Mouse (Mus musculus): ENCODE data around the gene Mus81. TPM values are rescaled to one million over a fixed set of nuclear protein-coding genes. Genes with fewer than 3 reads are reported as not detected.

Gene Mus81
- polyA plus RNA-seq, 1 experiment from 2014 or later, result 45.1 TPM

DNA sequence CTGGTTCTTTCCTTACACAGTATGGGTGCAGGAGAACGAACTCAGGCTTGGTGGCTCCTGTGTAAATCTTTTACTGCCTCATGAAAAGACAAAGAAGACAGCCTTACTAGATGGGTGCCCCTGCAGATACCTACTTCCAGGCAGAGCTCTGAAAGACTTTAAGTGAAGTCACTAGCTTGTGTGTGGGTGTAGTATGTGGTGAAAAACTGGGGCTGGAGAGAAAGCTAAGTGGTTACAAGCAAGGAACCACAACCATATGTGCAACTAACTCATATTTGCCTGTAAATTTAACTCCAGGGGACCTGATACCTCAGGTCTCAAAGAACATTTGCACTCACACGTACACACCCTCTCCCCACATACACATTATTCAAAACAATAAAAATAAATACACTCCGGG lies 28.3 kb downstream of the Mus81 start:
- Histone ChIP-seq H3K36me3 (replicated peaks) (peaks cover 35% of the 10 kb centered on the region), H3K27ac (replicated peaks) (peak overlapping the region; percentile 86), H3K27me3 (replicated peaks; ENCODE audit: low read depth, poor library complexity, severe bottlenecking) (peaks cover 18% of the 10 kb centered on the region), H3K9me3 (no peaks in the 10 kb centered on the region), H3K4me1 (peaks cover 57% of the 10 kb centered on the region), H3K4me3 (peak overlapping the region; percentile 83)
- DNase-seq (ENCODE audit: low spot score), result no peak
- 28% methylated on average over 3 of the region's 3 CpGs for WGBS

DNA sequence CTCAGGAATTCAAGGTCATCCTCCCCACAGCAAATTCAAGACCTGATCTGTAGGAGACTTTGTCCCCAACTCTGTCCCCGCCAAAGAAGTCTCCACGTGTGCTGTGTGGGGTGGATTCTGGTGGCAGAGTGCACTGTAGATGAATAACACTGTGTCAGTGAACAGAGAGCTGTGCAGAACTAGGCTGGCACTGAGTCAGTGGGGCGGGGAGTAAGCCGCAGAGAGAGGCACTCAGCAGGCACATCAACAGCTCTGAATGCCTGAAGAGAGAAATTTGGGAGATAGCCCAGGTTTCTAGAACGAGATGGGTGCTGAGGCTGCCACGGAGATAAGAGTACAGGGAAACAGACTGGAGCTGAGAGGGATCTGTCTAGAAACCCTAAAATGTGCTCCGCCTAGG lies 29.2 kb downstream of the Mus81 start:
- Histone ChIP-seq H3K9me3 (no peaks in the 10 kb centered on the region), H3K4me1 (peaks cover 57% of the 10 kb centered on the region), H3K27me3 (replicated peaks; ENCODE audit: low read depth, poor library complexity, severe bottlenecking) (peaks cover 18% of the 10 kb centered on the region), H3K36me3 (replicated peaks) (peaks cover 35% of the 10 kb centered on the region), H3K4me3 (peak overlapping the region; percentile 29; the same call in 1 of the 2 replicates), H3K27ac (replicated peaks) (no peak overlapping the region)
- DNase-seq (ENCODE audit: low spot score), result no peak
- 69% methylated on average over 7 of the region's 7 CpGs for WGBS

DNA sequence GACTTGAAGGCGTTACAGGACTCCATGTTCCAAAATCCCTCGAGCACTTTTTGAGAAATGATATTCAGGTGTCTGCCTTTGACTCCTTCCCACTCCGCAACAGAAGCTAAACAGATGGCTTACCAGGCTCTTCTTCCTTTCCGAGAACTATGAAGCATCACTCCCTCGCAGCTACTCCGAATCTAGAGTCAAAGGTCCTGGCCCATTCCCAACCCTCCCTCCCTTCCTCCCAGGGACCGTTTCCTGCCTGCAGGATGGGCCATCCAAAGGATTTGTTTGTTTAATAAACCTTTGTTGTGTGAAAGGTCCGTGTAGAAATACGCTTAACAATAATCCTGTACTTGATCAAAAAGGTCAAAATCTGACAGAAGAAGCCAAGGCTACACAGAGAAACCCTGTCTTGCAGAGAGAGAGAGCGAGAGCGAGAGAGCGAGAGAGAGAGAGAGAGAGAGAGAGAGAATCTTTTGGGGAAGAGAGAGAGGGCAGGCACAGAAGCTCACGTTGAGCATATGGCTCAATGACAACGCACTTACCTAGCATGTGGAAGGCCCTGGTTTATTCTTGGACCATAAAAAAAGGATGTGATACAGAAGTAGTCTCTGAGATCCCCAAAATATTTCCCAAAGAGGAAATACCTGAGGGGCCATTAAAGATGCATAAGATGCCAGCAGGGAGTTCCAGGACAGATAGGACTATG lies 30.3 kb downstream of the Mus81 start, which contains the start of gene Ccdc85b:
Ccdc85b (minus strand) TSS at position 149 of the 697 bp plus-strand sequence.
- Histone ChIP-seq H3K27me3 (replicated peaks; ENCODE audit: low read depth, poor library complexity, severe bottlenecking) (peaks cover 18% of the 10 kb centered on the region), H3K27ac (replicated peaks) (peak within 1 kb of the TSS; percentile 88), H3K4me1 (peaks cover 52% of the 10 kb centered on the region), H3K9me3 (no peaks in the 10 kb centered on the region), H3K36me3 (replicated peaks) (peaks cover 29% of the 10 kb centered on the region), H3K4me3 (peak within 1 kb of the TSS; percentile 85)
- no peak for DNase-seq (ENCODE audit: low spot score)
- 16% methylated on average over 14 of the region's 14 CpGs for WGBS

DNA sequence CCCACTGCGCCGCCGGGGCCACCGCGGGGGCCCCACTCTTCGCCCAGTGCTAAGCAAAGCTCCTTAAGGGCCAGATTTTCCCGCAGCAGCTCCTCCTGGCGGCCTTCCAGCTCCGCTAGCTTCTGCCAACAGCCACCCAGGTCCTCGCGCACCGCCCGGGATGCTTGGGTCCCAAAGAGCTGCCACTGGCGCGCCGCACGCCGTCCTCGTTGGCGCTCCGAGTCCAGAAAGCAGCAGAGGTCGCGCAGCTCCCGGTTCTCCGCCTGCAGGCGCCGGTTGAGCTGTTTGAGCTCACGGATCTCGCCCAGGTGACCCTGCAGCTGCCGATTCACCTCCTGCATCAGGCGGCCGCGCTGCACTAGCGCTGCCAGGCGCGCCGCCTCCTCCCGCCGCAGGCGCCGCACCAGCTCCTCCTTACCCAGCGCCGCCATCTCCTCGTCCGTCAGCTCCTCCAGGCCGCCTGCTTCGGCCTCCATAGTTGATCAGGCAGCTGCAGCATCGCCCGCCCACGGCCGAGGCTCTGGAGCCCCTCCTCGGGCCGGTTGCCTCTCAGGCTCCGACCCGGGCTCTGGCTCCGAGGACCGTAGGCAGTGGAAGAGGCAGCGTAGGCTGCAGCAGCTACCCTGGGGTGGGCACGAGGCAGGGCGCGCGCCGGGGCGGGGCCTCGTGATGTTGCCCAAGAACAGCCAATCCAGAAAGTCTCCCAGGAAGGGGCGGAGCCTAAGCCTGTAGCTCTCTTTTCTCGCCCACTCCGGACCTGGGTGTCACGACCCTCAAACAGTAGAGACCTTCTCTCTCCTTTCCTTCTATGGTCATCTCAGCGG lies 31.1 kb downstream of the Mus81 start:
- Histone ChIP-seq H3K27me3 (replicated peaks; ENCODE audit: low read depth, poor library complexity, severe bottlenecking) (peaks cover 18% of the 10 kb centered on the region), H3K27ac (replicated peaks) (peak overlapping the region; percentile 88), H3K36me3 (replicated peaks) (peaks cover 23% of the 10 kb centered on the region), H3K9me3 (no peaks in the 10 kb centered on the region), H3K4me1 (peaks cover 52% of the 10 kb centered on the region), H3K4me3 (peak overlapping the region; percentile 85)
- DNase-seq (ENCODE audit: low spot score), result peak; percentile 96
- under 1% methylated on average over 70 of the region's 70 CpGs for WGBS

DNA sequence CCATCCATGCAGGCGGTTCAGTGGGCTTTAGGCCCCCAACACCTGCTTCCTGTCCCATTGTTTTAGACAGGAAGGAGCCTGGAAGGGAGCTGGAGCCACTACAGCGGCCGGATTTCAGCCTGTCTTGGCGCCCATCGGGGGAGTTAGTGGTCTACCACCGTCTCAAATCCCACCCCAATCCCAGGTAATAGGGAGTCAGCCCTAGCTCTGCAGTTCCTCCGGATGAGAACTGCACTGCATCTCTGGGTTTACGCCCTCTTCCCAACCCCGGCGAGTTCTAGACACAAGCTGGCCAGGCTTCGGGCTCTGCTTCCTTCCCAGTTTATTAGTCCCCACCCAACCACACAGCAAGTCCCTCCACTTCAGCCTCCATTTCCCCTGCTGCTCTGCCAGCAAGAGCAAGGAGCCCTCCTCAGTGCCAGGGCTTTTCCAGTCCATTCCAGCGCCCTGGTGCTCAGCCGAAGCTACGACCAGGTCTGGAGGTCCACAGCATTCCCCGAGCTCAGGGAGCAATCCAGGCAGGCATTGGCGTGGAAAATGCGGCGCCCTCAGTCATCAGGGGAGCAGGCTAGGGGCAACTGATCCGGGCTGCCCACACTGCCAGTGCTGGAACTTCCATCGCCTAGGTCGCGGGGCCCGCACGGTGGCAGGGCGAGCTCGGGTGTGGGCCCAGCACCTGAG lies 31.8 kb downstream of the Mus81 start:
- Histone ChIP-seq H3K36me3 (replicated peaks) (peaks cover 23% of the 10 kb centered on the region), H3K9me3 (no peaks in the 10 kb centered on the region), H3K4me1 (peaks cover 48% of the 10 kb centered on the region), H3K27ac (replicated peaks) (peak overlapping the region; percentile 88), H3K4me3 (peak overlapping the region; percentile 85), H3K27me3 (replicated peaks; ENCODE audit: low read depth, poor library complexity, severe bottlenecking) (peaks cover 20% of the 10 kb centered on the region)
- DNase-seq (ENCODE audit: low spot score), result peak; percentile 32
- 4% methylated on average over 26 of the region's 26 CpGs for WGBS

DNA sequence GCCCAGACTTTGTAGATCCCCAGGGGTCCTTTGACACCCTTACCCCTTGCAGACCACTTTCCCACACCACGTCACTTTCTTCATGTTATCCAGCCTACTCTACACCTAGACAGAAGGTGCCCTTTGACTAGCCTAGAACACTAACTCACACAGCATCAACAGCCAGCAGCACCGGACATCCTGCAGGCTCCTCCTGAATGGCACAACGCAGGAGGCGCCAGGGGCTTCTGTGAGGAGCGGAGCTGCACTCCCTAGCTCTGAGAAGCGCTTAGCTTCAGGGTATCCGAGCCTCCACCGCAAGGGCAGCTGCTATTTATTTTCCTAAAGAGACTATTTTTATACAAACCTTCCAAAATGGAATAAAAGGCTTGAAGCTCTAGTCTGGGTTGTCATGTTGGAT lies 32.6 kb downstream of the Mus81 start:
- DNase-seq (ENCODE audit: low spot score), result no peak
- peaks cover 23% of the 10 kb centered on the region for H3K36me3 ChIP-seq (replicated peaks)
- peak overlapping the region; percentile 88; the same call in 1 of the 2 replicates for H3K27ac ChIP-seq (replicated peaks)
- WGBS, result 70% methylated on average over 8 of the region's 8 CpGs
- peaks cover 42% of the 10 kb centered on the region for H3K4me1 ChIP-seq
- H3K27me3 ChIP-seq (replicated peaks; ENCODE audit: low read depth, poor library complexity, severe bottlenecking), result peaks cover 29% of the 10 kb centered on the region
- H3K9me3 ChIP-seq, result no peaks in the 10 kb centered on the region
- peak overlapping the region; percentile 85 for H3K4me3 ChIP-seq

DNA sequence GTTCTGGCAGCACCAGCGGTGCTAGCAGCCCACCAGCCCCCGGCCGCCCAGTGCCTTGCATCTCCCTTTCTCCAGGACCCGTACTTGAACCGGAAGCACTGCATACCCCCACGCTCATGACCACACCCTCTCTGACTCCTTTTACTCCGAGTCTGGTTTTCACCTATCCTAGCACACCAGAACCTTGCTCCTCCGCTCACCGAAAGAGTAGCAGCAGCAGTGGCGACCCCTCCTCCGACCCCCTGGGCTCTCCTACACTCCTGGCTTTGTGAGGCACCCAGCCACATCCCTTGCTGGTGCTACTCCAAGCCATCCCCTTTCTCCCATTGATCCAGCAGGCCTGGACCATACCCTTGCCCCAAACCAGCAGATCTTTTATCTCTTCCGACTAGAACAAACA lies 33.2 kb downstream of the Mus81 start:
- Histone ChIP-seq H3K36me3 (replicated peaks) (peaks cover 23% of the 10 kb centered on the region), H3K27me3 (replicated peaks; ENCODE audit: low read depth, poor library complexity, severe bottlenecking) (peaks cover 34% of the 10 kb centered on the region), H3K4me1 (peaks cover 41% of the 10 kb centered on the region), H3K27ac (replicated peaks) (no peak overlapping the region), H3K4me3 (peak overlapping the region; percentile 85), H3K9me3 (no peaks in the 10 kb centered on the region)
- no peak for DNase-seq (ENCODE audit: low spot score)
- 85% methylated on average over 12 of the region's 12 CpGs for WGBS

DNA sequence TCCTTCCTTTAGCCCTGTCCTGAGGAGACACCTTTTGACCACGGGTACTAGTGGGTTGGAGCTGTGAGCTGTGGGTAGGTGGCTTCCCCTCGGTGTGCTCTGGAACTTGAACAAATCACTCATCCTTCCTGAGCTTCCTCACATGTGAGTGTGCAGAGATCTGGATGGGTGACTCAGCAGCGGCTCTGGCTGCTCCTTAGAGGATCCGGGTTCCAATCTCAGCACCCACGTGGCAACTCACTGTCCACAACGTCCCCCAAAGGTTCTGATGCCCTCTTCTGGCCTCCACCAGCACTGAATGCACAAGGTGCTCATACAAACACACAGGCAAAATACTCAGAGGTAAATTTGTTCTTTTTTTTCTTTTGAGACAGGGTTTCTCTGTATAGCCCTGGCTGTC lies 36.4 kb downstream of the Mus81 start:
- Histone ChIP-seq H3K27me3 (replicated peaks; ENCODE audit: low read depth, poor library complexity, severe bottlenecking) (peaks cover 49% of the 10 kb centered on the region), H3K4me3 (no peak overlapping the region), H3K27ac (replicated peaks) (no peak overlapping the region), H3K4me1 (peaks cover 45% of the 10 kb centered on the region), H3K36me3 (replicated peaks) (peaks cover 23% of the 10 kb centered on the region), H3K9me3 (no peaks in the 10 kb centered on the region)
- DNase-seq (ENCODE audit: low spot score), result no peak
- WGBS, result 84% methylated on average over 6 of the region's 6 CpGs

DNA sequence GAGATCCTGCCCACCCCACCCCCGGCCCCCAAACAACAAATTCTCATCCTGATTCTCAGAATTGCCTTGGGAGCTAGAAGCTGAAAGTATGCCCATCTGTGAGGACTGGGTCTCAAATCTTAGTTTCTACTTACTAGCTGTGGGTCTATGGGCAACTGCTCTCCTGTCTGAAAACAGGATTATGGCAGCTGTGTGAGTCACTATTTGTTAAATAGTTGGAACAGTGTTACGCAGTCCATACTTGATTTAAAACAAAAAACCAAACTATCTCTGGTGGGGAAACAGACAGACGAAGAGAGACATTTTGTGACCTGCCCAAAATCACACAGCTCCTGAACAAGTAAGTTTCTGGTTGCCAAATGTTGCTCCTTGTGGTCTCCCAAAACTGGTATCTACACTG lies 38.5 kb downstream of the Mus81 start:
- DNase-seq (ENCODE audit: low spot score), result no peak
- Histone ChIP-seq H3K27me3 (replicated peaks; ENCODE audit: low read depth, poor library complexity, severe bottlenecking) (peaks cover 70% of the 10 kb centered on the region), H3K27ac (replicated peaks) (no peak overlapping the region), H3K4me3 (no peak overlapping the region), H3K36me3 (replicated peaks) (peaks cover 14% of the 10 kb centered on the region), H3K4me1 (peaks cover 30% of the 10 kb centered on the region), H3K9me3 (no peaks in the 10 kb centered on the region)
- WGBS, result 91% methylated on average over 3 of the region's 3 CpGs

DNA sequence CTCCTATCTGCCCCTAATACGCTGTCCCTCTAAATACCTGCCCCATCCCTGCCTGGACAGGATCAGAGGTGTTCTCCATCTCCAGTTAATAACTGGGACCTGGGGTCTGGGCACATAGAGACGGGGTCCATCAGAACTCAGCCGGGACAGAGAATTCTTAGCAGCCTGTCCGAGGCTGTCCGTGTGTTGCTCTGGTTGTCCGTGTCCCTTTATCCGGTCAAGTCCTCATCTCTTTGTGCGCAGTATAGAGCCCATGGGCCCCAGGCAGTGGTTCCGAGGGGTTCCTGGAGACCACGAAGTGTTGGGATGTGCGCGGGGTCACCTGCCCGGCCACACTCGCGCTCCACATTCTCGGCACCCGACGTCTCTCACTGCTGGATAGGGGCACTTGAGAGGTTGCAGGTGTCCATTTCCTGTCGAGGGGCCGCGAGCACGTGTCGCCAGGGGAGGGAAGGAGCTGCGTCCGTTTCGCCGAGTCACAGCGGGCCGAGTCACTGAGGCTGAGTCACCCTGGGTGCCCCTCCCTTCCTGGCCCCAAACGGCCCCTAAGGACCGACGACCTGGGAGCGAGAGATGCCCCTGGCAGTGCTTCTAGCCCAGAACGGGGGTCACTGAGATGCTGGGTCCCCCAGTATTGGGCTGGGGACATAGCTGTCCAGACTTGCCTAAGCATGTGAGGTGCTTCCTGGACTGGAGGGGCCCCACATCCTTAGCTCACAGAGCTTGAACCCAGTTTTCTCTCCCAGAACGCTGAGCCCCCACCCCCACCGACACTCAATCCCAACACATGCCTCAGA lies 39.6 kb downstream of the Mus81 start:
- H3K27me3 ChIP-seq (replicated peaks; ENCODE audit: low read depth, poor library complexity, severe bottlenecking), result peaks cover 79% of the 10 kb centered on the region
- H3K36me3 ChIP-seq (replicated peaks), result peaks cover 2% of the 10 kb centered on the region; the same call in 1 of the 2 replicates
- peak; percentile 54 for DNase-seq (ENCODE audit: low spot score)
- WGBS, result 6% methylated on average over 36 of the region's 36 CpGs
- H3K4me1 ChIP-seq, result peaks cover 27% of the 10 kb centered on the region
- H3K27ac ChIP-seq (replicated peaks), result no peak overlapping the region
- peak overlapping the region; percentile 64 for H3K4me3 ChIP-seq
- H3K9me3 ChIP-seq, result no peaks in the 10 kb centered on the region

DNA sequence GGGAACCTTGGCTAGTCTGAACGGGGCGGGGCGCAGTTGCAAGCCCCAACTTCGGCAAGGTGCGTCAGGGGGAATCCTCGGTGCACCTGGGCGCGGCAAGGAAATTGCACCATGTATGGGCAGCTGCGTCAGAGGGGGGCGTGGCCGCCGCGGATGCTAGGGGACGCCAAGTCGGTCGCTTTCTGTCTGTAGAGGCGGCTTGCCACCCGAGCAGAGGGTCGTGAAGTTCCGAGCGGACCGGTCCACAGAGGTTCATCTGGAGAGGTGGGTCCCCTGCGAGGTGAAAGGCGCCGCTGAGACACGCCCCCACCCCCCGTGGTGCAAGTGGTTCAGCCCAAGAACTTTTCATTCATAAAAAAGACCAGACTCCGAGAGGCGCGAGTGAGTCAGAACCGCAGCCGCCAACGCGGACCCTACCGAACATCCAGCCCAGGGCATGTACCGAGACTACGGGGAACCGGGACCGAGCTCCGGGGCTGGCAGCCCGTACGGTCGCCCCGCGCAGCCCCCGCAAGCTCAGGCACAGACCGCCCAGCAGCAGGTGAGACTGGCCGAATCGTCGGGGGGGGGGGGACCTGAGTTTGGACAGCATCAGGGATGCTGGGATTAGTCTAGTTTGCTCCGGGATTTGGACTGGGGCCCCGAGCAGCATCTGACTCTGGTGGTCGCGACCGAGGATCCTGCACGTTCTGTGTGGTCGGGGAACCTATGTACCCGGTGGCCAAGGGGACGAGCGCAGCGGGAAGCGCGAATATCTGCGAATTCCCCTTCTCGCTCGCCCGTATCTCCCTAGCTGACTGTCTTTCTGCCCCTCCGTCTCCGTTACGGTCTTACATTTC lies 40.5 kb downstream of the Mus81 start, which contains the start of gene Fosl1:
Fosl1 (plus strand) TSS at position 33 of the 839 bp plus-strand sequence.
- Histone ChIP-seq H3K4me3 (peak within 1 kb of the TSS; percentile 64), H3K27me3 (replicated peaks; ENCODE audit: low read depth, poor library complexity, severe bottlenecking) (peaks cover 79% of the 10 kb centered on the region), H3K4me1 (peaks cover 27% of the 10 kb centered on the region), H3K36me3 (replicated peaks) (0 out of 2 replicates have a peak, but pooled peaks cover under 1% of the 10 kb centered on the region), H3K9me3 (no peaks in the 10 kb centered on the region), H3K27ac (replicated peaks) (no peak within 1 kb of the TSS)
- DNase-seq (ENCODE audit: low spot score), result peak; percentile 80
- under 1% methylated on average over 70 of the region's 70 CpGs for WGBS
